Mouse (Mus musculus) kidney, embryonic 14.5 days (tissue): ENCODE results near the gene Ddhd1. TPM values are rescaled to one million over a fixed set of nuclear protein-coding genes. Genes with fewer than 3 reads are reported as not detected.
"Not testable (repeated sequence)": the region's sequence is repeated elsewhere in the genome, so short reads cannot be mapped to it uniquely, and the experiment has no call there.

ENCODE experiments used
- ATAC-seq: fragments of 200-750 bp; cut with Nextera tagmentation; 2 replicates; pipeline ENCODE4 v1.8.0; 2017; ENCODE audit warnings: moderate number of reproducible peaks, mild to moderate bottlenecking, moderate TSS enrichment, moderate library complexity; ENCODE audit not compliant: low FRiP score, low TSS enrichment
- H3K27ac ChIP-seq: fragments of 300-500 bp; sonication (generic); 2 replicates; pipeline ENCODE4 v1.5.1; 2014; ENCODE audit warnings: low read depth, mild to moderate bottlenecking, low read length, moderate library complexity, mixed read lengths
- H3K27me3 ChIP-seq: fragments of 300-500 bp; sonication (generic); 2 replicates; pipeline ENCODE4 v1.6.1; 2014; ENCODE audit warnings: mild to moderate bottlenecking, low read length; ENCODE audit not compliant: control insufficient read depth, insufficient read depth
- H3K36me3 ChIP-seq: fragments of 300-500 bp; sonication (generic); 2 replicates; pipeline ENCODE4 v1.6.1; 2014; ENCODE audit warnings: low read length, mixed read lengths; ENCODE audit not compliant: control insufficient read depth, insufficient read depth
- H3K4me1 ChIP-seq: fragments of 300-500 bp; sonication (generic); 2 replicates; pipeline ENCODE4 v1.6.1; 2014; ENCODE audit warnings: low read length, mixed read lengths; ENCODE audit not compliant: control insufficient read depth, insufficient read depth
- H3K4me2 ChIP-seq: fragments of 300-500 bp; sonication (generic); replicated peaks from 2 replicates; pipeline ENCODE4 v1.6.1; 2014; ENCODE audit warnings: low read depth, mild to moderate bottlenecking, low read length
- H3K4me3 ChIP-seq: fragments of 300-500 bp; sonication (generic); 2 replicates; pipeline ENCODE4 v1.5.1; 2014; ENCODE audit warnings: mild to moderate bottlenecking, low read length
- H3K9ac ChIP-seq: fragments of 300-500 bp; sonication (generic); 2 replicates; pipeline ENCODE4 v1.6.1; 2014; ENCODE audit warnings: low read depth, mild to moderate bottlenecking, low read length, moderate library complexity
- H3K9me3 ChIP-seq: fragments of 300-500 bp; sonication (generic); 2 replicates; pipeline ENCODE4 v1.6.1; 2016; ENCODE audit warnings: low read length; ENCODE audit not compliant: control insufficient read depth
- WGBS: fragments of 180-500 bp; shearing (Covaris S2); extraction: QIAGEN DNeasy Blood & Tissue Kit; methylation state at CpG from one replicate; pipeline ENCODE4 v1.1.7; 2014; 5-methylcytosine and 5-hydroxymethylcytosine counted together
- polyA plus RNA-seq: library from polyadenylated mRNA; unstranded; fragments of >200 nt; fragmentation: Nextera tagmentation; extraction: Ambion mirVana; gene quantifications from 2 replicates; pipeline ENCODE4 v1.2.1, GENCODE M21; 2014

Gene Ddhd1
- polyA plus RNA-seq, 1 experiment from 2014 or later, result 10.0 TPM

GRCm38 (mm10) chr14:45580923-45581827 lies 76.8 kb downstream of the Ddhd1 start:
- not testable (repeated sequence) for H3K27ac ChIP-seq, H3K9me3 ChIP-seq, H3K4me1 ChIP-seq, ATAC-seq, H3K36me3 ChIP-seq, H3K4me2 ChIP-seq, H3K9ac ChIP-seq, H3K27me3 ChIP-seq, H3K4me3 ChIP-seq
- WGBS, result 85% methylated on average over 3 of the region's 3 CpGs

- H3K4me2 ChIP-seq, result peak overlapping the region; percentile 49
- 19% methylated on average over 33 of the region's 33 CpGs for WGBS
- peaks cover 5% of the 10 kb centered on the region; the same call in 1 of the 2 replicates for H3K4me1 ChIP-seq
- H3K9ac ChIP-seq, result peak overlapping the region; percentile 23; the same call in 1 of the 2 replicates
- H3K4me3 ChIP-seq, result peak overlapping the region; percentile 32
- H3K36me3 ChIP-seq, result no peaks in the 10 kb centered on the region
- H3K9me3 ChIP-seq, result no peaks in the 10 kb centered on the region
- peak; percentile 29; the same call in 1 of the 2 replicates for ATAC-seq
- H3K27ac ChIP-seq, result no peak overlapping the region
- H3K27me3 ChIP-seq, result no peaks in the 10 kb centered on the region
Observed at GRCm38 (mm10) chr14:45566066-45566937, 91.6 kb downstream of the Ddhd1 start.

- peak overlapping the region; percentile 49 for H3K4me2 ChIP-seq
- peaks cover 5% of the 10 kb centered on the region; the same call in 1 of the 2 replicates for H3K4me1 ChIP-seq
- no peaks in the 10 kb centered on the region for H3K9me3 ChIP-seq
- H3K27me3 ChIP-seq, result no peaks in the 10 kb centered on the region
- H3K9ac ChIP-seq, result peak overlapping the region; percentile 46; the same call in 1 of the 2 replicates
- H3K36me3 ChIP-seq, result no peaks in the 10 kb centered on the region
- peak; percentile 65; the same call in 1 of the 2 replicates for ATAC-seq
- WGBS, result 6% methylated on average over 20 of the region's 20 CpGs
- H3K4me3 ChIP-seq, result peak overlapping the region; percentile 32
- no peak overlapping the region for H3K27ac ChIP-seq
Observed at GRCm38 (mm10) chr14:45565216-45566065, 92.5 kb downstream of the Ddhd1 start.

- no peaks in the 10 kb centered on the region for H3K27me3 ChIP-seq
- H3K9ac ChIP-seq, result no peak overlapping the region
- H3K36me3 ChIP-seq, result no peaks in the 10 kb centered on the region
- no peak overlapping the region for H3K4me2 ChIP-seq
- no peak overlapping the region for H3K4me3 ChIP-seq
- H3K27ac ChIP-seq, result no peak overlapping the region
- ATAC-seq, result no peak
- no peaks in the 10 kb centered on the region for H3K9me3 ChIP-seq
- peaks cover 5% of the 10 kb centered on the region; the same call in 1 of the 2 replicates for H3K4me1 ChIP-seq
- 100% methylated on average over 1 of the region's 1 CpGs for WGBS
Observed at GRCm38 (mm10) chr14:45563577-45563976, 94.4 kb downstream of the Ddhd1 start.

GRCm38 (mm10) chr14:45561681-45562080 lies 96.3 kb downstream of the Ddhd1 start:
- Histone ChIP-seq H3K27me3 (no peaks in the 10 kb centered on the region), H3K4me1 (peaks cover 5% of the 10 kb centered on the region; the same call in 1 of the 2 replicates), H3K4me3 (no peak overlapping the region), H3K4me2 (no peak overlapping the region), H3K36me3 (no peaks in the 10 kb centered on the region), H3K27ac (no peak overlapping the region), H3K9me3 (0 out of 2 replicates have a peak, but pooled peaks cover 2% of the 10 kb centered on the region), H3K9ac (no peak overlapping the region)
- ATAC-seq, result no peak
- WGBS, result 70% methylated on average over 6 of the region's 6 CpGs

- Histone ChIP-seq H3K36me3 (no peaks in the 10 kb centered on the region), H3K4me1 (no peaks in the 10 kb centered on the region)
Observed at GRCm38 (mm10) chr14:45559018-45559417, 98.9 kb downstream of the Ddhd1 start.

DNA sequence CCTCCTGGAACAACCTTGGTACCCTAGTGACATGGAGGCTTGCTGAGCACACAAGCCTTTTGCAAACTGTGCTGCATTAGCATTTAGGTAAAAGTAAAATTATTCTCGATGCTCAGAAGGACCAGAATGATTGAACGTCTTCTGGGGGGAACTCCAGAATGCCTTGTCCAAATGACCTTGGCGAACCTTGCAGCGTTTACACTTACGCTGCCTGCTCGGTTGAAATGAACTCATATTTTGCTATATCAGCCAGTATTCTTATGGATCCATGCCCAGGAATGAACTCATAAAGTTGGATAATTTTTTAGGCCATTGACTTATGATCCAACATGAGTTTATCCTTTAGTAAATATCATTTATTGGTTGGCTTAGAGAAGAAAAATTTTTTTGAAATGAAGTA lies 103.6 kb downstream of the Ddhd1 start:
- no peaks in the 10 kb centered on the region for H3K36me3 ChIP-seq
- H3K4me3 ChIP-seq, result no peak overlapping the region
- no peak for ATAC-seq
- H3K9me3 ChIP-seq, result 0 out of 2 replicates have a peak, but pooled peaks cover 2% of the 10 kb centered on the region
- no peaks in the 10 kb centered on the region for H3K4me1 ChIP-seq
- H3K27me3 ChIP-seq, result no peaks in the 10 kb centered on the region
- H3K4me2 ChIP-seq, result no peak overlapping the region
- no peak overlapping the region for H3K27ac ChIP-seq
- 88% methylated on average over 6 of the region's 6 CpGs for WGBS
- H3K9ac ChIP-seq, result no peak overlapping the region

More at GRCm38 (mm10) chr14:45559018-45559417, 98.9 kb downstream of the Ddhd1 start:
- Histone ChIP-seq H3K27me3 (no peaks in the 10 kb centered on the region), H3K4me3 (no peak overlapping the region), H3K27ac (no peak overlapping the region), H3K9ac (no peak overlapping the region), H3K4me2 (no peak overlapping the region), H3K9me3 (0 out of 2 replicates have a peak, but pooled peaks cover 2% of the 10 kb centered on the region)
- WGBS, result 81% methylated on average over 1 of the region's 1 CpGs
- no peak for ATAC-seq

DNA sequence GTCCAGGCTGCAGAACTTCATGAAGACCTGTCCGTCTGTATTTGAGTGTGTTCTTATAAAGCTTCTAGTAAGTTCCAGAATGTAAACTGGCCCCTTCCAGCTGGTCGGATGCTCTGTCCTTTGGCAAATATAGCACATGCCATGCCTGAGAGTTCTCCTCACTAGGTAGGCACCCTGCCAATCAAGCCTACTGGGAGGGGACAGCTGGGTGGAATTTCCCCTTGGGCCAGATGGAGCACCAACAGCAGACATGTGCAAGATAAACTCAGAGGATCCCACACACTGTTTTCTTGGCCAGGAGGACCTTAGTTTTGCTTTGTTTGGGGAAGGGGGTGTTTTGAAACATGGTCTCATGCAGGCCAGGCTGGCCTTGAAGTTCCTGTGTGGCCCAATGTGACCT lies 104.1 kb downstream of the Ddhd1 start:
- Histone ChIP-seq H3K36me3 (no peaks in the 10 kb centered on the region), H3K4me1 (no peaks in the 10 kb centered on the region), H3K9me3 (0 out of 2 replicates have a peak, but pooled peaks cover 2% of the 10 kb centered on the region), H3K27ac (no peak overlapping the region), H3K9ac (no peak overlapping the region), H3K27me3 (no peaks in the 10 kb centered on the region), H3K4me2 (no peak overlapping the region), H3K4me3 (no peak overlapping the region)
- ATAC-seq, result no peak
- 79% methylated on average over 2 of the region's 2 CpGs for WGBS
